Mouse (Mus musculus): ENCODE data around the gene Cish. TPM values are rescaled to one million over a fixed set of nuclear protein-coding genes. Genes with fewer than 3 reads are reported as not detected.
A peak's percentile ranks its signal among the peaks of the same experiment; 100 is the strongest.

Cish gene
- polyA plus RNA-seq (2015; fragmentation: Nextera tagmentation; extraction: Ambion mirVana), result 12.6 and 15.5 TPM in 2 replicates

- Histone ChIP-seq H3K9ac (replicated peaks) (peak within 1 kb of the TSS; percentile 73), H3K4me2 (peak within 1 kb of the TSS; percentile 92), H3K4me1 (peaks cover 25% of the 10 kb centered on the region), H3K27ac (replicated peaks) (peak within 1 kb of the TSS; percentile 54; the same call in 1 of the 2 replicates), H3K36me3 (peaks cover 6% of the 10 kb centered on the region), H3K9me3 (replicated peaks) (no peaks in the 10 kb centered on the region), H3K4me3 (replicated peaks) (peak within 1 kb of the TSS; percentile 56), H3K27me3 (replicated peaks) (peaks cover 22% of the 10 kb centered on the region)
- ATAC-seq (ENCODE audit: low FRiP score), result no peak
These were observed at the start of gene Cish for GRCm38 (mm10) chr9:107296016-107296040. TSS of gene Cish (plus strand) at chr9:107296026.

- H3K27me3 ChIP-seq (replicated peaks), result no peaks in the 10 kb centered on the region
- H3K27ac ChIP-seq (replicated peaks), result no peak overlapping the region
- no peak overlapping the region for H3K9ac ChIP-seq (replicated peaks)
- no peaks in the 10 kb centered on the region for H3K36me3 ChIP-seq
- 66% methylated on average over 4 of the region's 4 CpGs for WGBS
- no peak for ATAC-seq (ENCODE audit: low FRiP score)
- no peak overlapping the region for H3K4me2 ChIP-seq
- no peak overlapping the region for H3K4me3 ChIP-seq (replicated peaks)
- H3K9me3 ChIP-seq (replicated peaks), result no peaks in the 10 kb centered on the region
- peaks cover 3% of the 10 kb centered on the region; the same call in 1 of the 2 replicates for H3K4me1 ChIP-seq
These were observed 49.7 kb upstream of the Cish start for GRCm38 (mm10) chr9:107246170-107246569.

GRCm38 (mm10) chr9:107249154-107249553, 46.7 kb upstream of the Cish start:
- 72% methylated on average over 6 of the region's 6 CpGs for WGBS
- no peak overlapping the region for H3K27ac ChIP-seq (replicated peaks)

GRCm38 (mm10) chr9:107250416-107251337, 45.1 kb upstream of the Cish start:
- no peaks in the 10 kb centered on the region for H3K27me3 ChIP-seq (replicated peaks)
- 78% methylated on average over 14 of the region's 14 CpGs for WGBS
- ATAC-seq (ENCODE audit: low FRiP score), result no peak
- no peak overlapping the region for H3K4me2 ChIP-seq
- H3K4me1 ChIP-seq, result peaks cover 35% of the 10 kb centered on the region
- H3K36me3 ChIP-seq, result no peaks in the 10 kb centered on the region
- H3K9me3 ChIP-seq (replicated peaks), result no peaks in the 10 kb centered on the region
- H3K9ac ChIP-seq (replicated peaks), result no peak overlapping the region
- H3K27ac ChIP-seq (replicated peaks), result no peak overlapping the region
- H3K4me3 ChIP-seq (replicated peaks), result no peak overlapping the region

More at GRCm38 (mm10) chr9:107249154-107249553, 46.7 kb upstream of the Cish start:
- H3K9ac ChIP-seq (replicated peaks), result no peak overlapping the region
- no peak for ATAC-seq (ENCODE audit: low FRiP score)
- H3K9me3 ChIP-seq (replicated peaks), result no peaks in the 10 kb centered on the region
- H3K4me2 ChIP-seq, result no peak overlapping the region
- H3K27me3 ChIP-seq (replicated peaks), result no peaks in the 10 kb centered on the region
- peaks cover 20% of the 10 kb centered on the region for H3K4me1 ChIP-seq
- H3K36me3 ChIP-seq, result no peaks in the 10 kb centered on the region
- H3K4me3 ChIP-seq (replicated peaks), result no peak overlapping the region

GRCm38 (mm10) chr9:107252164-107252563, 43.7 kb upstream of the Cish start:
- no peak overlapping the region for H3K4me2 ChIP-seq

GRCm38 (mm10) chr9:107254476-107254875, 41.4 kb upstream of the Cish start:
- Histone ChIP-seq H3K4me3 (replicated peaks) (no peak overlapping the region), H3K9ac (replicated peaks) (no peak overlapping the region), H3K27ac (replicated peaks) (no peak overlapping the region; the same call in 1 of the 2 replicates), H3K27me3 (replicated peaks) (no peaks in the 10 kb centered on the region), H3K9me3 (replicated peaks) (no peaks in the 10 kb centered on the region), H3K4me2 (peak overlapping the region; percentile 25), H3K36me3 (no peaks in the 10 kb centered on the region), H3K4me1 (peaks cover 38% of the 10 kb centered on the region)
- 59% methylated on average over 12 of the region's 12 CpGs for WGBS
- ATAC-seq (ENCODE audit: low FRiP score), result peak; percentile 60

More at GRCm38 (mm10) chr9:107252164-107252563, 43.7 kb upstream of the Cish start:
- no peaks in the 10 kb centered on the region for H3K27me3 ChIP-seq (replicated peaks)
- no peak overlapping the region for H3K4me3 ChIP-seq (replicated peaks)
- H3K9ac ChIP-seq (replicated peaks), result no peak overlapping the region
- ATAC-seq (ENCODE audit: low FRiP score), result peak; percentile 65; the same call in 1 of the 2 replicates
- H3K9me3 ChIP-seq (replicated peaks), result no peaks in the 10 kb centered on the region
- peak overlapping the region; percentile 67 for H3K27ac ChIP-seq (replicated peaks)
- H3K36me3 ChIP-seq, result no peaks in the 10 kb centered on the region
- H3K4me1 ChIP-seq, result peaks cover 38% of the 10 kb centered on the region
- 9% methylated on average over 5 of the region's 5 CpGs for WGBS

GRCm38 (mm10) chr9:107254925-107255324, 40.9 kb upstream of the Cish start:
- H3K9me3 ChIP-seq (replicated peaks), result no peaks in the 10 kb centered on the region
- H3K36me3 ChIP-seq, result no peaks in the 10 kb centered on the region
- no peak overlapping the region for H3K4me2 ChIP-seq
- no peaks in the 10 kb centered on the region for H3K27me3 ChIP-seq (replicated peaks)
- H3K27ac ChIP-seq (replicated peaks), result no peak overlapping the region; the same call in 1 of the 2 replicates
- no peak for ATAC-seq (ENCODE audit: low FRiP score)
- no peak overlapping the region for H3K4me3 ChIP-seq (replicated peaks)
- WGBS, result 85% methylated on average over 3 of the region's 3 CpGs
- peaks cover 38% of the 10 kb centered on the region for H3K4me1 ChIP-seq
- H3K9ac ChIP-seq (replicated peaks), result no peak overlapping the region

- 25% methylated on average over 3 of the region's 3 CpGs for WGBS
- ATAC-seq (ENCODE audit: low FRiP score), result no peak
- Histone ChIP-seq H3K36me3 (no peaks in the 10 kb centered on the region), H3K4me3 (replicated peaks) (no peak overlapping the region), H3K27ac (replicated peaks) (no peak overlapping the region), H3K9ac (replicated peaks) (no peak overlapping the region), H3K4me1 (peaks cover 38% of the 10 kb centered on the region), H3K4me2 (no peak overlapping the region), H3K27me3 (replicated peaks) (no peaks in the 10 kb centered on the region), H3K9me3 (replicated peaks) (no peaks in the 10 kb centered on the region)
These were observed 40.2 kb upstream of the Cish start for GRCm38 (mm10) chr9:107255596-107255995.

GRCm38 (mm10) chr9:107259571-107259970, 36.3 kb upstream of the Cish start:
- Histone ChIP-seq H3K36me3 (no peaks in the 10 kb centered on the region), H3K4me1 (peaks cover 16% of the 10 kb centered on the region), H3K9me3 (replicated peaks) (no peaks in the 10 kb centered on the region), H3K27ac (replicated peaks) (no peak overlapping the region), H3K4me3 (replicated peaks) (no peak overlapping the region), H3K27me3 (replicated peaks) (no peaks in the 10 kb centered on the region), H3K9ac (replicated peaks) (no peak overlapping the region), H3K4me2 (no peak overlapping the region)
- ATAC-seq (ENCODE audit: low FRiP score), result no peak
- WGBS, result 75% methylated on average over 6 of the region's 6 CpGs

- H3K4me2 ChIP-seq, result no peak overlapping the region
- no peak overlapping the region for H3K4me3 ChIP-seq (replicated peaks)
- no peak for ATAC-seq (ENCODE audit: low FRiP score)
- no peaks in the 10 kb centered on the region for H3K36me3 ChIP-seq
- no peaks in the 10 kb centered on the region for H3K27me3 ChIP-seq (replicated peaks)
- no peak overlapping the region for H3K9ac ChIP-seq (replicated peaks)
- H3K9me3 ChIP-seq (replicated peaks), result no peaks in the 10 kb centered on the region
- no peak overlapping the region for H3K27ac ChIP-seq (replicated peaks)
- peaks cover 8% of the 10 kb centered on the region for H3K4me1 ChIP-seq
- 60% methylated on average over 2 of the region's 2 CpGs for WGBS
These were observed 35.4 kb upstream of the Cish start for GRCm38 (mm10) chr9:107260429-107260828.

GRCm38 (mm10) chr9:107260836-107261235, 35.0 kb upstream of the Cish start:
- no peak overlapping the region for H3K9ac ChIP-seq (replicated peaks)
- H3K4me2 ChIP-seq, result no peak overlapping the region
- H3K36me3 ChIP-seq, result no peaks in the 10 kb centered on the region
- no peaks in the 10 kb centered on the region for H3K9me3 ChIP-seq (replicated peaks)
- H3K4me3 ChIP-seq (replicated peaks), result no peak overlapping the region
- H3K4me1 ChIP-seq, result peaks cover 4% of the 10 kb centered on the region
- 68% methylated on average over 8 of the region's 8 CpGs for WGBS
- H3K27ac ChIP-seq (replicated peaks), result no peak overlapping the region
- ATAC-seq (ENCODE audit: low FRiP score), result no peak
- H3K27me3 ChIP-seq (replicated peaks), result no peaks in the 10 kb centered on the region

- Histone ChIP-seq H3K9ac (replicated peaks) (no peak overlapping the region), H3K4me3 (replicated peaks) (no peak overlapping the region), H3K9me3 (replicated peaks) (no peaks in the 10 kb centered on the region), H3K27ac (replicated peaks) (no peak overlapping the region), H3K4me2 (no peak overlapping the region), H3K36me3 (no peaks in the 10 kb centered on the region), H3K27me3 (replicated peaks) (no peaks in the 10 kb centered on the region), H3K4me1 (no peaks in the 10 kb centered on the region)
- 79% methylated on average over 6 of the region's 6 CpGs for WGBS
- ATAC-seq (ENCODE audit: low FRiP score), result no peak
These were observed 34.0 kb upstream of the Cish start for GRCm38 (mm10) chr9:107261792-107262191.
